Mouse (Mus musculus): ENCODE measurements around the gene Gast. TPM values are rescaled to one million over a fixed set of nuclear protein-coding genes. Genes with fewer than 3 reads are reported as not detected.
A peak's percentile ranks its signal among the peaks of the same experiment; 100 is the strongest.
"Not testable (repeated sequence)": the region's sequence is repeated elsewhere in the genome, so short reads cannot be mapped to it uniquely, and the experiment has no call there.

The Gast gene
- total and polyA plus RNA-seq, 3 experiments = not detected

DNA sequence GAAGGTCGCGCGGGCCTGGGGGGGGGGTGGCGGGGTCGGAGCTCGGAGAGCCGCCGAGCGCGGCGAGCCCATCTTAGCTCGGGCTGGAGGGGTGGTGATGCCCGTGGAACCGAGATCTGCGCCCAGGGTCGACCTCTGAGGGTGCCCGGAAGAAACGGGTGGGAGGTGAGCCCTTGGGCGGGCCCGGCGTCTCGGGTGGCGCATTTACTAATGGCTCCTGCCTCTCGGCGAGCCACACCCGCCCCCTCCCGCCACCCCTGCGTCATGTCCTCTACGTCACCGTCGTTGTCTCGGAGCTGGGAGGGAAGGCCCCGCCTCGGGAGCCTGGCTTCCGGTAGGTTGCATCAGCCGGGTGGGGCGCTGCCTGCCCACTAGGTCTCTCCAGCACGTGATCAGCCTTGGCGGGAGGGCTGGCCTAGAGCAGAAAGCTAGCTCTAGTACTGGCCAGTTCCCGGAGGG lies 14.0 kb upstream of the Gast start (continued):
- TF ChIP-seq UBTF (IDR thresholded peaks at IDR 0.05; ENCODE audit: low read depth, low read length) (peak; percentile 36; the same call in 1 of the 2 replicates), JUN (IDR thresholded peaks at IDR 0.05; ENCODE audit: insufficient read depth, low read depth, low read length) (no peak), ZKSCAN1 (IDR thresholded peaks at IDR 0.05; ENCODE audit: borderline replicate concordance, low read depth, low read length) (no peak), USF2 (conservative IDR thresholded peaks at IDR 0.05; ENCODE audit: low read depth, low read length) (peak; percentile 91), HCFC1 (IDR thresholded peaks at IDR 0.05; ENCODE audit: low read depth, low read length) (peak; percentile 82), CHD1 (IDR thresholded peaks at IDR 0.05; ENCODE audit: low read depth, low read length) (0 out of 2 replicates have a peak, but pooled peaks have one; percentile 35), POLR2AphosphoS2 (IDR thresholded peaks at IDR 0.05; ENCODE audit: low read depth, low read length) (peak; percentile 94; the same call in 1 of the 2 replicates)

DNA sequence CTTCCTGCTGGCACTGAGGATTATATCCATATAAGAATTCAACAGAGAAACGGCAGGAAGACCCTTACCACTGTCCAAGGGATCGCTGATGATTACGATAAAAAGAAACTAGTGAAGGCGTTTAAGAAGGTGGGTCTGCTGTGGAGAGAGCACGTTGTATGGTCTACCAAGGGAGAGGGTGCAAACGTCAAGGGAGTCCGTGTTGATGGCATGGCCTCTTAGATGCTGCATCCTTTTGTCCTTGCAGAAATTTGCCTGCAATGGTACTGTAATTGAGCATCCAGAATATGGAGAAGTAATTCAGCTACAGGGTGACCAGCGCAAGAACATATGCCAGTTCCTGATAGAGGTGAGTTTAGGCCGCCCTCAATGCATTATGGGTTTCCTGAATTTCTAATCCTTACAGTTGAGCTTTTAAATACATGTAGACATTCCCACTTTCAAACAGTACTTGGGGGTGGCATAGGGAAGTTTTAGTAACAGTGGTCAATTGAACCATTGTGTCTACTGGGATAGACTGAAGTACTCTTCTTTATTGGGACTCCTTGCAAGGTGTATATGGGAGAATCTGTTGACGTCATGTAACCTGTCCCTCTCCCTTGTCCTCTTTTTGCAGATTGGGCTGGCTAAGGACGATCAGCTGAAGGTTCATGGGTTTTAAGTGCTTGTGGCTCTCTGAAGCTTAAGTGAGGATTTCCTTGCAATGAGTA lies 13.4 kb upstream of the Gast start:
- Histone ChIP-seq H3K27ac (ENCODE audit: insufficient read depth, low read depth) (peak overlapping the region; percentile 39; the same call in 1 of the 2 replicates), H3K4me1 (ENCODE audit: control insufficient read depth in 1 of 2, insufficient read depth in 2 of 2) (peaks cover 2 to 15% of the 10 kb centered on the region in 2 experiments; a peak in 2 of 4 replicates), H3K36me3 (replicated peaks in 1 of 2; ENCODE audit: control insufficient read depth in 1 of 2, insufficient read depth in 1 of 2, low read length in 1 of 2) (peaks cover 20 to 23% of the 10 kb centered on the region in 2 experiments), H3K9ac (ENCODE audit: insufficient read depth, low read depth) (peak overlapping the region; percentile 88), H3K79me2 (replicated peaks; ENCODE audit: control insufficient read depth, extremely low read depth, insufficient read depth, poor library complexity, severe bottlenecking) (peaks cover 19% of the 10 kb centered on the region), H3K4me3 (replicated peaks in 1 of 3; ENCODE audit: low read depth in 2 of 3, low read length in 2 of 3, poor library complexity in 1 of 3) (peak overlapping the region; percentile 65 to 81 (median 73)), H3K4me2 (ENCODE audit: insufficient read depth, low read depth, poor library complexity, severe bottlenecking) (peak overlapping the region; percentile 85)
- H3K27me3 ChIP-seq (replicated peaks); dilution Hi-C loops (cut with MboI; ENCODE audit: extremely low pct_ligation_motif_present, extremely low pct_unique_long_range_greater_than_20kb, low sequenced_read_pairs); in situ Hi-C loops (cut with MboI; ENCODE audit: low pct_ligation_motif_present, low pct_unique_long_range_greater_than_20kb, low sequenced_read_pairs); DNase-seq (ENCODE audit: extremely low read depth); H3K9me3 ChIP-seq (replicated peaks; ENCODE audit: low read length): not testable (repeated sequence)
- 0 out of 2 replicates have a peak, but pooled peaks have one; percentile 8 for TF ChIP-seq BHLHE40 (IDR thresholded peaks at IDR 0.05; ENCODE audit: low read depth, low read length)

DNA sequence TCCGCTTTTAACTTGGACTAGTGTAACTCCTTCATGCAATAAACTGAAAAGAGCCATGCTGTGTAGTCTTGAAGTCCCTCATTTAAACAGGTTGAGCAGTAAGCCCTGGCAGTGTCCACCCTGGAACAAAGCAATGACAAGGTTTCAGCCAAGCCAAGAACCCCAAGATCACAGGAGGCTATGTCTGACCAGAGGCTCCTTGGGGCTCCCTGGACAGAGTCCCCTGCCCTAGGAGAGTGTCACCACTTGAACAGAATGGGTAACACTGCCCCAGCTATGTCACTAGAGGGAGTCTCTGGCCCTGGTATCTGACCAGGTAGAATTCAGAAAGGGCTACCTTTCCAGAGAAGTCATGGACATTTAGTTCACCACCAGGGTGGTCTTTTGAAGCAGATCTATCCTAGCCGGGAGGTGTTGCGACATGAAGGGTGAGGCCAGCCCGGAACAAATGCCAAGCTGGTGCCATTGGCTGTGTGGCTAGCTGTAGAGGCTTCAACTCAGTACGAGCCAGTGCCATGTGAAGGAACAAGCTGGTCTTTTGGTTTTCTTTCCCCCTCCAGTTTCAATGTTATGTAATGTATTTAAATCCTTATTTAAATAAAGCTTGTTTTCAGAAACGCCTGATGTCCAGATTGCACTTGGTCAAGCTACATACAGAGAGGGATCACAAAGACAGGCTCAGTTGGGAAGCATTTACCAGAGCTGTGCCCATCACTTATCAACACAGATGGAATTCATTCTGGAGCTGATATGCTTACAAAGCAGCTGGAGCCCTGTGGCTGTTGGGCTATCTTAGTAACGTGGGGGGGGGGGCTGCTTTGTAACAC lies 12.5 kb upstream of the Gast start:
- DNase-seq (ENCODE audit: extremely low read depth); dilution Hi-C loops (cut with MboI; ENCODE audit: extremely low pct_ligation_motif_present, extremely low pct_unique_long_range_greater_than_20kb, low sequenced_read_pairs); H3K27me3 ChIP-seq (replicated peaks); in situ Hi-C loops (cut with MboI; ENCODE audit: low pct_ligation_motif_present, low pct_unique_long_range_greater_than_20kb, low sequenced_read_pairs); H3K9me3 ChIP-seq (replicated peaks; ENCODE audit: low read length); H3K27ac ChIP-seq (ENCODE audit: insufficient read depth, low read depth): not testable (repeated sequence)
- Histone ChIP-seq H3K36me3 (replicated peaks in 1 of 2; ENCODE audit: control insufficient read depth in 1 of 2, insufficient read depth in 1 of 2, low read length in 1 of 2) (peaks cover 20 to 23% of the 10 kb centered on the region in 2 experiments), H3K4me2 (ENCODE audit: insufficient read depth, low read depth, poor library complexity, severe bottlenecking) (peak overlapping the region; percentile 64), H3K4me3 (replicated peaks in 1 of 3; ENCODE audit: low read depth in 2 of 3, low read length in 2 of 3, poor library complexity in 1 of 3) (peak overlapping the region in 2 of 3 experiments; percentile 39 to 81), H3K4me1 (ENCODE audit: control insufficient read depth in 1 of 2, insufficient read depth in 2 of 2) (peaks cover 2 to 16% of the 10 kb centered on the region in 2 experiments; a peak in 2 of 4 replicates), H3K79me2 (replicated peaks; ENCODE audit: control insufficient read depth, extremely low read depth, insufficient read depth, poor library complexity, severe bottlenecking) (peaks cover 19% of the 10 kb centered on the region), H3K9ac (ENCODE audit: insufficient read depth, low read depth) (peak overlapping the region; percentile 36; the same call in 1 of the 2 replicates)

All from CH12.LX (cell line).